In the genomic region with DNA sequence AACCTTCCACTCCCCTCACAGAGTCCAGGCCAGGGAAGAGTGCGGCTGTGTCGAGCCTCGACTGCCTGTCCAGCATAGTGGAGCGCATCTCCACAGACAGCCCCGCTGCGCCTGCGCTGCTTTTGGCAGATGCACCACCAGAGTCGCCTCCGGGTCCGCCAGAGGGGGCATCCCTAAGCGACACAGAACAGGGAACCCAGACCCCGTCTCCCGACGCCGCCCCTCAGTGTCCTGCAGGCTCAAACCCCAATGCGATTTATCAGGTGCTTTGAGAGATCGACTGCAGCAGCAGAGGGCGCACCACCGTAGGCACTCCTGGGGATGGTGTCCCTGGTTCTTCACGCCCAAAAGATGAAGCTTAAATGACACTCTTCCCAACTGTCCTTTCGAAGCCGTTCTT, we compare ENCODE assay signal across 8 mouse cellular contexts. TPM values are rescaled to one million over a fixed set of nuclear protein-coding genes. Genes with fewer than 3 reads are reported as not detected.
DNase-seq lines count a peak whose midpoint lies in the region; ATAC-seq lines count a peak whose summit lies in the region.

No protein-coding gene starts in this region.

- H3K27me3 ChIP-seq in forebrain, embryonic 15.5 days, result peaks cover 44% of the 10 kb centered on the region
- H3K27me3 ChIP-seq in midbrain, embryonic 15.5 days (replicated peaks), result peaks cover 59% of the 10 kb centered on the region

- no peak overlapping the region for H3K27ac ChIP-seq in forebrain, embryonic 15.5 days (replicated peaks)
- no peak overlapping the region for H3K27ac ChIP-seq in midbrain, embryonic 15.5 days

- no peak overlapping the region for H3K9ac ChIP-seq in forebrain, embryonic 15.5 days (replicated peaks)
- no peak overlapping the region for H3K9ac ChIP-seq in midbrain, embryonic 15.5 days

- H3K4me1 ChIP-seq in forebrain, embryonic 15.5 days, result peaks cover 28% of the 10 kb centered on the region
- H3K4me1 ChIP-seq in midbrain, embryonic 15.5 days, result peaks cover 27% of the 10 kb centered on the region

- peak overlapping the region; percentile 22 for H3K4me3 ChIP-seq in forebrain, embryonic 15.5 days
- peak overlapping the region; percentile 23 for H3K4me3 ChIP-seq in midbrain, embryonic 15.5 days

- 3% methylated on average over 22 of the region's 22 CpGs for WGBS in forebrain, embryonic 15.5 days
- under 1% methylated on average over 22 of the region's 22 CpGs for WGBS in midbrain, embryonic 15.5 days

- DNase-seq in embryo, embryonic 10 days (ENCODE audit: low spot score), result peak; percentile 70
- no peak for DNase-seq in embryo, embryonic 9.5 days (ENCODE audit: extremely low spot score)
- peak; percentile 41 for DNase-seq in right cerebral cortex, postnatal 14 days
- DNase-seq in right cerebral cortex, postnatal 36 days (ENCODE audit: low spot score in 2 of 2), result no peak
- DNase-seq in ovary, postnatal 10 days (ENCODE audit: low spot score), result no peak
- DNase-seq in urinary bladder, postnatal 14 days (ENCODE audit: low spot score), result no peak

- ATAC-seq in forebrain, embryonic 15.5 days (replicated peaks), result 0 out of 2 replicates have a peak, but pooled peaks have one; percentile 20
- no peak; the same call in 1 of the 2 replicates for ATAC-seq in midbrain, embryonic 15.5 days (replicated peaks)

- H3K4me2 ChIP-seq in forebrain, embryonic 15.5 days (replicated peaks), result peak overlapping the region; percentile 44
- peak overlapping the region; percentile 51 for H3K4me2 ChIP-seq in midbrain, embryonic 15.5 days

- no peaks in the 10 kb centered on the region for H3K9me3 ChIP-seq in forebrain, embryonic 15.5 days
- H3K9me3 ChIP-seq in midbrain, embryonic 15.5 days, result no peaks in the 10 kb centered on the region

- H3K36me3 ChIP-seq in forebrain, embryonic 15.5 days, result no peaks in the 10 kb centered on the region
- H3K36me3 ChIP-seq in midbrain, embryonic 15.5 days (replicated peaks), result no peaks in the 10 kb centered on the region

RNA-seq across cellular contexts. Expression of a gene that starts 1.8 kb away (rescaled TPM):
- polyA plus RNA-seq in forebrain, embryonic 15.5 days (2015; fragmentation: Nextera tagmentation; extraction: Ambion mirVana), result 0.09 TPM in 1 of 2 replicates, not detected in the other
- polyA plus RNA-seq in midbrain, embryonic 15.5 days (2015; fragmentation: Nextera tagmentation; extraction: Ambion mirVana), result 0.09 and 0.14 TPM in 2 replicates

RNA-seq across cellular contexts. Expression of a gene that starts 18.2 kb away (rescaled TPM):
- 9.2 and 10.0 TPM in 2 replicates for polyA plus RNA-seq in forebrain, embryonic 15.5 days (2015; fragmentation: Nextera tagmentation; extraction: Ambion mirVana)
- 15.2 and 17.0 TPM in 2 replicates for polyA plus RNA-seq in midbrain, embryonic 15.5 days (2015; fragmentation: Nextera tagmentation; extraction: Ambion mirVana)

Comparison
In these comparisons a context has a peak if more than half of its experiments do, and no peak if none do; other contexts are left out.
1. DNase-seq: peak in embryo, embryonic 10 days (single experiment) and right cerebral cortex, postnatal 14 days (single experiment); none in embryo, embryonic 9.5 days (single experiment), right cerebral cortex, postnatal 36 days (0 of 2), ovary, postnatal 10 days (single experiment) and urinary bladder, postnatal 14 days (single experiment).